ENCODE assay signal across 8 mouse cellular contexts in genomic region chr6:128843479-128843992, GRCm38 (mm10). TPM values are rescaled to one million over a fixed set of nuclear protein-coding genes. Genes with fewer than 3 reads are reported as not detected.
A peak's percentile ranks its signal among the peaks of the same experiment; 100 is the strongest.
DNase-seq lines count a peak whose midpoint lies in the region; ATAC-seq and TF ChIP-seq lines count a peak whose summit lies in the region.

No protein-coding gene starts in this region.

- TF ChIP-seq CTCF in layer of hippocampus, adult 2 months (conservative IDR thresholded peaks at IDR 0.05), result no peak
- no peak for TF ChIP-seq CTCF in brain, embryonic 14.5 days (IDR thresholded peaks at IDR 0.05; ENCODE audit: borderline replicate concordance, extremely low read depth, insufficient read depth, insufficient read length)
- TF ChIP-seq CTCF in testis, adult 2 months (IDR thresholded peaks at IDR 0.05; ENCODE audit: control insufficient read depth, insufficient read depth, insufficient replicate concordance, low read depth, low read length), result no peak

- DNase-seq in layer of hippocampus, adult 2 months (ENCODE audit: low spot score in 2 of 2), result peak in 1 of 2 experiments; percentile 39
- no peak for DNase-seq in layer of hippocampus, adult 8-10 months (ENCODE audit: low spot score in 2 of 2)
- DNase-seq in brain, embryonic 14.5 days (ENCODE audit: low read depth), result peak; percentile 76
- peak; percentile 46 for DNase-seq in gastrocnemius, postnatal 10 days
- peak; percentile 90 for DNase-seq in induced T-regulatory cell, adult 2 months (ENCODE audit: low read depth)
- DNase-seq in liver, embryonic 13.5 days, result peak; percentile 36
- peak; percentile 75 to 79 for DNase-seq in natural killer cell, adult 2 months (ENCODE audit: low spot score in 2 of 2)

- peak; percentile 2 for ATAC-seq in liver, embryonic 13.5 days (ENCODE audit: low read depth)

- H3K4me1 ChIP-seq in liver, embryonic 13.5 days (replicated peaks), result peaks cover 47% of the 10 kb centered on the region
- peaks cover 17% of the 10 kb centered on the region for H3K4me1 ChIP-seq in testis, adult 2 months (ENCODE audit: control insufficient read depth, insufficient read depth, low read length)

- WGBS in liver, embryonic 13.5 days (ENCODE audit: insufficient replicate concordance), result under 1% methylated on average over 22 of the region's 22 CpGs

- peak overlapping the region; percentile 97 for H3K4me3 ChIP-seq in layer of hippocampus, adult 2 months
- H3K4me3 ChIP-seq in liver, embryonic 13.5 days (replicated peaks), result peak overlapping the region; percentile 77
- peak overlapping the region; percentile 87 for H3K4me3 ChIP-seq in testis, adult 2 months (ENCODE audit: control insufficient read depth, low read depth, low read length)

- H3K27me3 ChIP-seq in liver, embryonic 13.5 days, result no peaks in the 10 kb centered on the region
- H3K27me3 ChIP-seq in testis, adult 2 months (ENCODE audit: control insufficient read depth, insufficient read depth, low read length), result no peaks in the 10 kb centered on the region

- H3K36me3 ChIP-seq in liver, embryonic 13.5 days, result no peaks in the 10 kb centered on the region
- no peaks in the 10 kb centered on the region for H3K36me3 ChIP-seq in testis, adult 2 months (ENCODE audit: control insufficient read depth, insufficient read depth, low read length)

- peak overlapping the region; percentile 86 for H3K27ac ChIP-seq in layer of hippocampus, adult 2 months
- H3K27ac ChIP-seq in liver, embryonic 13.5 days, result peak overlapping the region; percentile 77
- peak overlapping the region; percentile 85 for H3K27ac ChIP-seq in testis, adult 2 months (ENCODE audit: control insufficient read depth, insufficient read depth, low read depth, low read length)

- no peak for TF ChIP-seq POLR2A in brain, embryonic 14.5 days (IDR thresholded peaks at IDR 0.05; ENCODE audit: borderline replicate concordance, extremely low read depth, insufficient read depth, insufficient read length, poor library complexity, severe bottlenecking)
- TF ChIP-seq POLR2A in testis, adult 2 months (IDR thresholded peaks at IDR 0.05; ENCODE audit: control insufficient read depth, low read depth, low read length), result no peak

- H3K9ac ChIP-seq in liver, embryonic 13.5 days, result peak overlapping the region; percentile 78

- peak overlapping the region; percentile 93 for H3K4me2 ChIP-seq in liver, embryonic 13.5 days

- no peaks in the 10 kb centered on the region for H3K9me3 ChIP-seq in liver, embryonic 13.5 days (replicated peaks)

RNA-seq across cellular contexts. Expression of gene Klrb1b, which starts 17.4 kb away (rescaled TPM):
- not detected for total RNA-seq in layer of hippocampus, adult 2 months (2021)
- 1 to 10 TPM in 1 of 4 experiments, under 1 TPM in 1, not detected in 2; 0.40 to 1.3 TPM for total RNA-seq in layer of hippocampus, adult 8-10 months (2022)
- polyA plus RNA-seq in brain, embryonic 14.5 days (2012; rRNA removed), result 0.05 TPM in 1 of 2 replicates, not detected in the other
- total RNA-seq in gastrocnemius, postnatal 10 days (2021), result not detected
- polyA plus RNA-seq in liver, embryonic 13.5 days (2015; fragmentation: Nextera tagmentation; extraction: Ambion mirVana), result 0.09 TPM in 1 of 2 replicates, not detected in the other
- not detected in 2 replicates for polyA plus RNA-seq in testis, adult 2 months (2012; rRNA removed)

RNA-seq across cellular contexts. Expression of gene Gm44511, which starts 17.4 kb away (rescaled TPM):
- total RNA-seq in layer of hippocampus, adult 2 months (2021), result not detected
- total RNA-seq in layer of hippocampus, adult 8-10 months (2022), result 1 to 10 TPM in 1 of 4 experiments, not detected in 3; 1.1 TPM
- not detected in 2 replicates for polyA plus RNA-seq in brain, embryonic 14.5 days (2012; rRNA removed)
- total RNA-seq in gastrocnemius, postnatal 10 days (2021), result not detected
- 0.20 TPM in 1 of 2 replicates, not detected in the other for polyA plus RNA-seq in liver, embryonic 13.5 days (2015; fragmentation: Nextera tagmentation; extraction: Ambion mirVana)
- not detected in 2 replicates for polyA plus RNA-seq in testis, adult 2 months (2012; rRNA removed)

RNA-seq across cellular contexts. Expression of gene Clec2i, which starts 43.9 kb away (rescaled TPM):
- total RNA-seq in layer of hippocampus, adult 2 months (2021), result not detected
- not detected for total RNA-seq in layer of hippocampus, adult 8-10 months (2022)
- polyA plus RNA-seq in brain, embryonic 14.5 days (2012; rRNA removed), result not detected in 2 replicates
- under 1 TPM in 1 of 2 experiments, not detected in 1; 0.16 TPM for total RNA-seq in gastrocnemius, postnatal 10 days (2021)
- 0.09 and 0.16 TPM in 2 replicates for polyA plus RNA-seq in liver, embryonic 13.5 days (2015; fragmentation: Nextera tagmentation; extraction: Ambion mirVana)
- polyA plus RNA-seq in testis, adult 2 months (2012; rRNA removed), result 0.07 TPM in 1 of 2 replicates, not detected in the other

RNA-seq across cellular contexts. Expression of gene BC035044, which starts 47.4 kb away (rescaled TPM):
- 1 to 10 TPM; 2.0 to 2.8 TPM for total RNA-seq in layer of hippocampus, adult 2 months (2021)
- total RNA-seq in layer of hippocampus, adult 8-10 months (2022), result 1 to 10 TPM; 2.0 to 2.9 (median 2.1) TPM
- 0.30 and 0.49 TPM in 2 replicates for polyA plus RNA-seq in brain, embryonic 14.5 days (2012; rRNA removed)
- under 1 TPM; 0.14 to 0.54 TPM for total RNA-seq in gastrocnemius, postnatal 10 days (2021)
- 6.9 and 7.6 TPM in 2 replicates for polyA plus RNA-seq in liver, embryonic 13.5 days (2015; fragmentation: Nextera tagmentation; extraction: Ambion mirVana)
- 0.08 and 0.09 TPM in 2 replicates for polyA plus RNA-seq in testis, adult 2 months (2012; rRNA removed)

RNA-seq across cellular contexts. Expression of gene Klrb1c, which starts 54.5 kb away (rescaled TPM):
- total RNA-seq in layer of hippocampus, adult 2 months (2021), result not detected
- total RNA-seq in layer of hippocampus, adult 8-10 months (2022), result under 1 TPM in 2 of 4 experiments, not detected in 2; 0.12 to 0.25 TPM
- 0.05 and 0.07 TPM in 2 replicates for polyA plus RNA-seq in brain, embryonic 14.5 days (2012; rRNA removed)
- total RNA-seq in gastrocnemius, postnatal 10 days (2021), result under 1 TPM in 1 of 2 experiments, not detected in 1; 0.14 TPM
- 0.08 and 0.10 TPM in 2 replicates for polyA plus RNA-seq in liver, embryonic 13.5 days (2015; fragmentation: Nextera tagmentation; extraction: Ambion mirVana)
- polyA plus RNA-seq in testis, adult 2 months (2012; rRNA removed), result 0.25 TPM in 1 of 2 replicates, not detected in the other

Comparison
In these comparisons a context has a peak if more than half of its experiments do, and no peak if none do; other contexts are left out.
1. DNase-seq: peak in brain, embryonic 14.5 days (single experiment), gastrocnemius, postnatal 10 days (single experiment), induced T-regulatory cell, adult 2 months (single experiment), liver, embryonic 13.5 days (single experiment) and natural killer cell, adult 2 months (2 of 2); none in layer of hippocampus, adult 8-10 months (0 of 2).
2. Peak in every context shown above with its lines, with median percentiles within 50 percentile points of each other: H3K27ac ChIP-seq and H3K4me3 ChIP-seq.